Mouse (Mus musculus) brain, embryonic 14.5 days (tissue): ENCODE data around the gene Zar1. TPM values are rescaled to one million over a fixed set of nuclear protein-coding genes. Genes with fewer than 3 reads are reported as not detected.

Experiments
- DNase-seq: peaks from one replicate; pipeline ENCODE4 v3.0.0-alpha.2; 2011; ENCODE audit warnings: low read depth
- CTCF ChIP-seq: fragments of 200-500 bp; IDR thresholded peaks from 2 replicates; pipeline ENCODE4 v1.5.1; 2012; ENCODE audit warnings: inconsistent platforms, mild to moderate bottlenecking, moderate library complexity, borderline replicate concordance; ENCODE audit not compliant: insufficient read depth, insufficient read length; ENCODE audit errors: extremely low read depth
- POLR2A ChIP-seq: fragments of 200-500 bp; IDR thresholded peaks from 2 replicates; pipeline ENCODE4 v1.6.1; 2012; ENCODE audit warnings: mild to moderate bottlenecking, inconsistent platforms, borderline replicate concordance; ENCODE audit not compliant: poor library complexity, insufficient read depth, insufficient read length, severe bottlenecking; ENCODE audit errors: extremely low read depth
- polyA plus RNA-seq: library from polyadenylated mRNA; depleted of rRNA; stranded (reverse); fragments of >200 nt; gene quantifications from 2 replicates; pipeline ENCODE4 v1.2.3, GENCODE M21; 2012; rRNA removed

Zar1 gene
- polyA plus RNA-seq, 1 experiment, result 2.0 TPM

GRCm38 (mm10) chr5:72560976-72561628 lies 20.0 kb downstream of the Zar1 start:
- no peak for TF ChIP-seq CTCF
- no peak for DNase-seq

DNA sequence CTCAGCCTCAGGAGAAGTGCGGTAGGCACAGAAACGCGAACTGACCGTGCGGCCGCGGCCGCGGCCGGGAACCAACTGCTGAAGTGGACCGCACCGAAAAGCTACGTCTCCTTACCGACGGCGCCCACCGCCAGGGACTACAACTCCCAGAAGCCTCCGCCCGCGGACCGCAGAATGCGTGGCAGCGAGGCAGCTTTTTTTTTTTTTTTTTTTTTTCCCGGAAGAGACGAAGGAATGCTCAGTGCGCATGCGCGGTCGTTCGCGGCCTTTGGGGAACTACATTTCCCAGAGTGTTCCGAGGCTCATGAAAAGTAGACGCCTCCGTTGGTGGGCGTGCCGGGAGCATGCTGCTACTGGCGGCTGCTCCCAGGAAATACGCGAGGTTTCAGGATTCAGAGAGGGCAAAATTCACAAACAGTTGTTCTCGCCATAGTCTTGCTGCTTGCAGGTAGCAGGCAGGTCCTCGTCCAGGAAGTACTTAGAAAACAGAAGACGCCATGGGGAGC lies 21.5 kb downstream of the Zar1 start, which contains the start of gene Nfxl1:
Gene Nfxl1, minus strand, starts transcription at position 141 of the 506 bp plus-strand sequence.
- DNase-seq, result peak; percentile 99
- TF ChIP-seq CTCF, result no peak
- peak; percentile 79; the same call in 1 of the 2 replicates for TF ChIP-seq POLR2A

- DNase-seq, result peak; percentile 37
- TF ChIP-seq CTCF (no peak), POLR2A (no peak)
These were observed 22.1 kb downstream of the Zar1 start for GRCm38 (mm10) chr5:72558716-72559526.

DNA sequence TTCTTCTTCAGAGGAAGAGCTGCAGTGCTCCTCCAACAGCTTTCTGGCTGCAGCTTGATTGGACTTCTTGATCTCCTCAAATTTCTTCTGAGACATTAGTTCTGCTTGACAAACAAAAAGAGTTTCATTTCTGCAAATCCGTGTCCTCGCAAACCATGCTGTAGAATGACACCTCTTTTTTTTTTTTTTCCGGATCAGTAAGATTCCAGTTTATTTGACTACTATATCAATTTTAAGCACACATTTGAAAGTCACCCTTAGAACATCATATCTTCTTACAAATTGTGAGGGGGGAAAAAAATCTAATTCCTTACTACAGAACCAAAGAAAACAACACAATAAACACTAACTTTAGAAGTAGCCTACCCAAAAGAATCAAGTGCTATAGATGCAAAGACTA lies 24.8 kb downstream of the Zar1 start:
- no peak for TF ChIP-seq CTCF
- TF ChIP-seq POLR2A, result no peak
- DNase-seq, result no peak

DNA sequence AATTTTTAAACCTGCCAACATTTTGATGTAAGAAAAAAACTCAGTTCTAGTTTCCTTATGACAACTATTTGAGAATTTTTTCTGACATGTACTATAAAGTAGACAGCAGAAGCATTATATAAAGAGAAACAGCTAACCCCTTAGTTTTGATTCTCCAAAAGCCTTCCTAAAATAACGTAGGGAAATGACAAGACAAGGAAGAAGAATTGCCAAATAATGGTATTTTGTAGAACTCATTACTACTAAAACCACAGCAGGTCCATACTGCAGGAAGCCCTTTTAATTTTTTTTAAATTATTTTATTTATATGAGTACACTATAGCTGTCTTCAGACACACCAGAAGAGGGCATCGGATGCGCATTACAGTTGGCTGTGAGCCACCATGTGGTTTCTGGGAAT lies 29.8 kb downstream of the Zar1 start:
- no peak for DNase-seq
- TF ChIP-seq POLR2A, result no peak
- TF ChIP-seq CTCF, result no peak

DNA sequence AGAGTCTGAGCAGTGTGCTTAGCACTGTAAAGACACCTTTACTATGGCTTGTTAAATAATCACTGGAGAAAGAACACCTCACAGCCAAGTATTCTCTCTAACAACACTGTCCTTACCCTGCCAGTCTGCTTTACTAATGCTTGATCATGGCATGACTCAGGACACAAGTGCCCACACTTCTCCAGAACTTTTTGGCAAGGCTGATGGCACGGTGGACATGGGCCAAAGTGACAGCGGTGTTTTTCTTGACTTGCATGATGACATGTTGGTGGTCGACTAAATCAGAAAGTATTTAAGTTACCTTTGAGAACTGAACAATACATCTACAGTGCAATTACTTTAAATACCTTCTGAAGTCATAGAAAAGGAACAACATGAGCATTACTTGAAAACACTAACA lies 52.2 kb downstream of the Zar1 start:
- TF ChIP-seq POLR2A, result no peak
- no peak for TF ChIP-seq CTCF
- DNase-seq, result no peak

Other genes with a start within 250 kb of the Zar1 start
- gene Corin, start 76.8 kb downstream of the Zar1 start, polyA plus RNA-seq, result 0.81 and 2.3 TPM in 2 replicates
- gene Nfxl1, start 21.6 kb downstream of the Zar1 start, polyA plus RNA-seq, result 14.7 and 21.6 TPM in 2 replicates
- gene Gm5868, start 6.3 kb upstream of the Zar1 start, polyA plus RNA-seq, result 3.5 and 4.6 TPM in 2 replicates
- gene Cnga1, start 63.0 kb upstream of the Zar1 start, polyA plus RNA-seq, result not detected in 2 replicates
- gene Nipal1, start 66.5 kb upstream of the Zar1 start, polyA plus RNA-seq, result 0.52 and 0.54 TPM in 2 replicates
- gene Txk, start 171.5 kb upstream of the Zar1 start, polyA plus RNA-seq, result 0.07 and 0.08 TPM in 2 replicates